Mouse (Mus musculus) lung, postnatal 0 days (tissue): ENCODE measurements around the gene Apobr. TPM values are rescaled to one million over a fixed set of nuclear protein-coding genes. Genes with fewer than 3 reads are reported as not detected.

Experiments
- ATAC-seq: fragments of 200-750 bp; cut with Nextera tagmentation; 2 replicates; pipeline ENCODE4 v1.8.0; 2017; ENCODE audit warnings: moderate library complexity
- DNase-seq: peaks from one replicate; pipeline ENCODE4 v3.0.0-alpha.2; 2016; ENCODE audit warnings: low spot score
- H3K27ac ChIP-seq: fragments of 300-500 bp; sonication (generic); 2 replicates; pipeline ENCODE4 v1.5.1; 2014; ENCODE audit warnings: antibody characterized with exemption, mild to moderate bottlenecking, low read length, mixed read lengths
- H3K27me3 ChIP-seq: fragments of 300-500 bp; sonication (generic); replicated peaks from 2 replicates; pipeline ENCODE4 v1.6.1; 2014; ENCODE audit warnings: low read length, mixed read lengths; ENCODE audit not compliant: insufficient read depth
- H3K36me3 ChIP-seq: fragments of 300-500 bp; sonication (generic); 2 replicates; pipeline ENCODE4 v1.6.1; 2014; ENCODE audit warnings: low read length, mixed read lengths; ENCODE audit not compliant: insufficient read depth
- H3K4me1 ChIP-seq: fragments of 300-500 bp; sonication (generic); 2 replicates; pipeline ENCODE4 v1.6.1; 2014; ENCODE audit warnings: antibody characterized with exemption, low read depth, low read length, mixed read lengths; ENCODE audit not compliant: insufficient read depth
- H3K4me2 ChIP-seq: fragments of 300-500 bp; sonication (generic); replicated peaks from 2 replicates; pipeline ENCODE4 v1.6.1; 2014; ENCODE audit warnings: low read depth, mild to moderate bottlenecking, low read length, moderate library complexity, mixed read lengths
- H3K4me3 ChIP-seq: fragments of 300-500 bp; sonication (generic); 2 replicates; pipeline ENCODE4 v1.5.1; 2014; ENCODE audit warnings: low read depth, low read length
- H3K9ac ChIP-seq: fragments of 300-500 bp; sonication (generic); replicated peaks from 2 replicates; pipeline ENCODE4 v1.6.1; 2014; ENCODE audit warnings: low read depth, mild to moderate bottlenecking
- H3K9me3 ChIP-seq: fragments of 300-500 bp; sonication (generic); 2 replicates; pipeline ENCODE4 v1.6.1; 2016; ENCODE audit warnings: low read length, mixed read lengths
- CTCF ChIP-seq: IDR thresholded peaks from 2 replicates; pipeline ENCODE4 v1.5.1; 2016; ENCODE audit warnings: antibody characterized with exemption, mild to moderate bottlenecking
- EP300 ChIP-seq: IDR thresholded peaks from 2 replicates; pipeline ENCODE4 v1.6.1; 2016; ENCODE audit warnings: antibody characterized with exemption, mild to moderate bottlenecking, control low read depth
- WGBS: fragments of 180-500 bp; shearing (Covaris S2); extraction: QIAGEN DNeasy Blood & Tissue Kit; methylation state at CpG from one replicate; pipeline ENCODE4 v1.1.7; 2014; 5-methylcytosine and 5-hydroxymethylcytosine counted together
- polyA plus RNA-seq: library from polyadenylated mRNA; unstranded; fragments of >200 nt; fragmentation: Nextera tagmentation; extraction: Ambion mirVana; gene quantifications from 2 replicates; pipeline ENCODE4 v1.2.1, GENCODE M21; 2015

Gene Apobr
- polyA plus RNA-seq, 1 experiment from 2014 or later, result 3.9 TPM

DNA sequence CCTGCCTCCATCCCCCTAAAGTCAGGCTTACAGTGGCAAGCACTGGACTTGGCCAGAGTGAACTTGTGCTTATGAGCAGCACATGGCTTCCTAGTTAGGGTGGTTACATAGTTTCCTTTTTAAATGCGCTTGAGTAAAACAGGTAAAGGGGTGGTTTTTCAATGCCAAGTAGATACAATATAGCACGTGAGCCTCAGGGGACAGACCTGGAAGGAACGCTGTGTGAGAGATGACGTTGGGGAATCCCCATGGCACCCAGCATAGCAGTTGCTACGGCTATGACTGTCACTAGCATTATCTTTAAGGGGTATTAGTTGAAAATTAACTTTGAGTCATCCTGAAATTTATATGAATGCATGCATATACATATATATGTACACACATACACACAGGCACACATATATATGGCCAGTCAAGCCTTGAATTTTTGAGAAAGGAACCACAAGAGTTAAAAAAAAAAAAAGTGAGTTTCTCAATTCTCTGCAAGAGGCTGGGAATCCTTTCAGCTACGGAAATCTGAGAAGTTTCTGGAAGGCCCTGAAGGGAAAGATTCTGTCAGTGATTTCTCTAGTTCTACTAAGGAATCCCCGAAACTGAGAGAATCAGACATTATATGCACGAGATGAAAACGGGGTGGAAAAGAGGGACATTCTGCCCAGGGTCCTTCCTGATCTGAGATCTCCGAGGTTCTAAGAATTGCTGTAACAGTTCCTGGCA, 35.0 kb downstream of the Apobr start:
- WGBS, result 62% methylated on average over 10 of the region's 10 CpGs

DNA sequence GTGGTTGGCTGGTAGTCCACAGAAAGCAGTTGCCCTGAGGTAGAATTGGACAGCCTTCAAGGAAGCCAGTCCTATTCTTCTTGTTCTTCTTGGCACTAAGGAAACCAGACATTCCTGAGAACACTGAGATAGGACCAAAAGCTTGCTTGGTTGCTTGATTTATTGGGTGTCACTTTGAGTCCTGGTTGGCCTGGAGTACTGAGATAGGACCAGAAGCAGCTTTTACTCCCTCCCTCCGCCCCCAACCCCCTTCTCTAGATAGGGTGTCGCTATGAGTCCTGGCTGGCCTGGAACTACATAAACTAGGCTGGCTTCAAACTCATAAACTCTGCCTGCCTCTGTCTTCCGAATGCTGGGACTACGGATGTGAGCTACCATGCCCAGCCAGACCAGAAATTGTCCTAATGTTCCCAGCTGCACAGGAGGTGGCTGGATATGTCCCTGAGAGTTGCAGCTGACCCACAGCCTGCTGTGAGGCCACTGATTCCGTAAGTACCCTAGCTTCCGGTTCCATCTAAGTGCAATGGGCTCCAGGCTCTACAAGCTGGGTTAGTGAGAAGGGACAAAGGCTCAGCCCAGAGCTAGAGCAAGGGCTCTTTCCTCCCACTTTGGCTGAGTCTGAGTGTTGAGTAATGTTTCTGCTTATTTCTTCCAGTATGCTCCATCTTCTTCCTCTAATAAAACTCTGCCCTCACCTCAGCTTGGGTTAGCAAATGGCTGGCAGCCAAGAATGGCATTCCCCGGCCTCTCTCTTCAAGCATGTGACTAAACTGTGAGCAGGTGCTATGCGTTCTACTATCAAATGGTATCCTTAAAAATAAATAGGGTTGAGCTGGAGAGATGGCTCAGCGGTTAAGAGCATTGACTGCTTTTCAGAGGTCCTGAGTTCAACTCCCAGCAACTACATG, 37.0 kb downstream of the Apobr start:
- TF ChIP-seq CTCF (no peak), EP300 (no peak)
- H3K9me3 ChIP-seq, result no peaks in the 10 kb centered on the region
- no peak overlapping the region for H3K4me2 ChIP-seq
- H3K27ac ChIP-seq, result peak overlapping the region; percentile 43; the same call in 1 of the 2 replicates
- peak; percentile 29 for ATAC-seq
- H3K9ac ChIP-seq, result no peak overlapping the region
- H3K4me1 ChIP-seq, result peaks cover 7% of the 10 kb centered on the region
- H3K27me3 ChIP-seq, result no peaks in the 10 kb centered on the region
- 46% methylated on average over 9 of the region's 9 CpGs for WGBS
- DNase-seq, result peak; percentile 72
- H3K36me3 ChIP-seq, result no peaks in the 10 kb centered on the region
- no peak overlapping the region for H3K4me3 ChIP-seq

More for the DNA sequence above, 35.0 kb downstream of the Apobr start:
- H3K4me2 ChIP-seq, result no peak overlapping the region
- H3K4me1 ChIP-seq, result peaks cover 4% of the 10 kb centered on the region; the same call in 1 of the 2 replicates
- H3K36me3 ChIP-seq, result no peaks in the 10 kb centered on the region
- TF ChIP-seq CTCF, result no peak
- no peak for TF ChIP-seq EP300
- peak; percentile 61 for DNase-seq
- H3K9ac ChIP-seq, result no peak overlapping the region
- H3K27me3 ChIP-seq, result no peaks in the 10 kb centered on the region
- no peak overlapping the region for H3K4me3 ChIP-seq
- no peaks in the 10 kb centered on the region for H3K9me3 ChIP-seq
- ATAC-seq, result no peak
- no peak overlapping the region; the same call in 1 of the 2 replicates for H3K27ac ChIP-seq

GRCm38 (mm10) chr7:126623381-126623780, 38.6 kb downstream of the Apobr start:
- WGBS, result 63% methylated on average over 1 of the region's 1 CpGs
- no peak overlapping the region for H3K4me3 ChIP-seq
- no peaks in the 10 kb centered on the region for H3K27me3 ChIP-seq
- no peaks in the 10 kb centered on the region for H3K36me3 ChIP-seq
- DNase-seq (no peak), ATAC-seq (no peak)
- TF ChIP-seq EP300 (no peak), CTCF (no peak)
- peaks cover 7% of the 10 kb centered on the region for H3K4me1 ChIP-seq
- H3K27ac ChIP-seq, result no peak overlapping the region
- H3K9ac ChIP-seq, result no peak overlapping the region
- H3K9me3 ChIP-seq, result no peaks in the 10 kb centered on the region
- H3K4me2 ChIP-seq, result peak overlapping the region; percentile 52

GRCm38 (mm10) chr7:126624774-126625173, 40.0 kb downstream of the Apobr start:
- Histone ChIP-seq H3K36me3 (no peaks in the 10 kb centered on the region), H3K4me1 (peaks cover 7% of the 10 kb centered on the region), H3K9ac (peak overlapping the region; percentile 35), H3K27me3 (no peaks in the 10 kb centered on the region), H3K4me3 (peak overlapping the region; percentile 36), H3K9me3 (no peaks in the 10 kb centered on the region), H3K4me2 (peak overlapping the region; percentile 52), H3K27ac (peak overlapping the region; percentile 65)
- ATAC-seq (0 out of 2 replicates have a peak, but pooled peaks have one; percentile 4), DNase-seq (peak; percentile 39)
- WGBS, result 42% methylated on average over 16 of the region's 16 CpGs
- TF ChIP-seq CTCF (0 out of 2 replicates have a peak, but pooled peaks have one; percentile 14), EP300 (no peak)

GRCm38 (mm10) chr7:126625369-126625768, 40.6 kb downstream of the Apobr start:
- Histone ChIP-seq H3K27me3 (no peaks in the 10 kb centered on the region), H3K9me3 (no peaks in the 10 kb centered on the region), H3K27ac (peak overlapping the region; percentile 65), H3K4me3 (peak overlapping the region; percentile 36), H3K36me3 (no peaks in the 10 kb centered on the region), H3K4me1 (peaks cover 7% of the 10 kb centered on the region), H3K9ac (peak overlapping the region; percentile 35), H3K4me2 (peak overlapping the region; percentile 52)
- TF ChIP-seq CTCF (no peak), EP300 (peak; percentile 65; the same call in 1 of the 2 replicates)
- DNase-seq, result peak; percentile 95
- ATAC-seq, result peak; percentile 93
- 12% methylated on average over 6 of the region's 6 CpGs for WGBS
